Mouse (Mus musculus) midbrain, embryonic 16.5 days (tissue): ENCODE data around the gene Lima1. TPM values are rescaled to one million over a fixed set of nuclear protein-coding genes. Genes with fewer than 3 reads are reported as not detected.
A peak's percentile ranks its signal among the peaks of the same experiment; 100 is the strongest.
"Not testable (repeated sequence)": the region's sequence is repeated elsewhere in the genome, so short reads cannot be mapped to it uniquely, and the experiment has no call there.

Source experiments
- ATAC-seq: fragments of 200-750 bp; cut with Nextera tagmentation; 2 replicates; pipeline ENCODE4 v1.8.0; 2017; ENCODE audit warnings: moderate TSS enrichment
- H3K27ac ChIP-seq: fragments of 300-500 bp; sonication (generic); 2 replicates; pipeline ENCODE4 v1.5.1; 2014; ENCODE audit warnings: mild to moderate bottlenecking, low read length, mixed read lengths
- H3K27me3 ChIP-seq: fragments of 300-500 bp; sonication (generic); 2 replicates; pipeline ENCODE4 v1.6.1; 2014; ENCODE audit warnings: low read depth, low read length, mixed read lengths; ENCODE audit not compliant: control insufficient read depth, insufficient read depth
- H3K36me3 ChIP-seq: fragments of 300-500 bp; sonication (generic); 2 replicates; pipeline ENCODE4 v1.6.1; 2014; ENCODE audit warnings: mild to moderate bottlenecking, low read length, moderate library complexity, mixed read lengths; ENCODE audit not compliant: control insufficient read depth, insufficient read depth
- H3K4me1 ChIP-seq: fragments of 300-500 bp; sonication (generic); 2 replicates; pipeline ENCODE4 v1.6.1; 2014; ENCODE audit warnings: mild to moderate bottlenecking, low read length, mixed read lengths; ENCODE audit not compliant: control insufficient read depth, insufficient read depth
- H3K4me2 ChIP-seq: fragments of 300-500 bp; sonication (generic); 2 replicates; pipeline ENCODE4 v1.6.1; 2014; ENCODE audit warnings: mild to moderate bottlenecking, low read length, mixed read lengths
- H3K4me3 ChIP-seq: fragments of 300-500 bp; sonication (generic); 2 replicates; pipeline ENCODE4 v1.5.1; 2014; ENCODE audit warnings: low read depth, mild to moderate bottlenecking, low read length, moderate library complexity, mixed read lengths
- H3K9ac ChIP-seq: fragments of 300-500 bp; sonication (generic); 2 replicates; pipeline ENCODE4 v1.6.1; 2014; ENCODE audit warnings: low read depth, low read length, mixed read lengths
- H3K9me3 ChIP-seq: fragments of 300-500 bp; sonication (generic); replicated peaks from 2 replicates; pipeline ENCODE4 v1.6.1; 2014; ENCODE audit warnings: mild to moderate bottlenecking, low read length, mixed read lengths; ENCODE audit not compliant: control insufficient read depth, poor library complexity, severe bottlenecking
- WGBS: fragments of 180-500 bp; shearing (Covaris S2); extraction: QIAGEN DNeasy Blood & Tissue Kit; methylation state at CpG from one replicate; pipeline ENCODE4 v1.1.7; 2014; 5-methylcytosine and 5-hydroxymethylcytosine counted together
- polyA plus RNA-seq: library from polyadenylated mRNA; unstranded; fragments of >200 nt; fragmentation: Nextera tagmentation; extraction: Ambion mirVana; gene quantifications from 2 replicates; pipeline ENCODE4 v1.2.1, GENCODE M21; 2015

Lima1 gene
- polyA plus RNA-seq, 1 experiment from 2014 or later: 11.8 TPM

GRCm38 (mm10) chr15:99790464-99790863, 84.8 kb downstream of the Lima1 start:
- no peak overlapping the region for H3K27ac ChIP-seq
- no peak overlapping the region for H3K4me2 ChIP-seq
- H3K4me1 ChIP-seq: no peaks in the 10 kb centered on the region; the same call in 1 of the 2 replicates
- H3K27me3 ChIP-seq: no peaks in the 10 kb centered on the region
- 91% methylated on average over 6 of the region's 6 CpGs for WGBS
- no peak overlapping the region for H3K9ac ChIP-seq
- H3K9me3 ChIP-seq: no peaks in the 10 kb centered on the region
- H3K36me3 ChIP-seq: no peaks in the 10 kb centered on the region
- H3K4me3 ChIP-seq: no peak overlapping the region
- no peak for ATAC-seq

- H3K4me2 ChIP-seq: no peak overlapping the region
- H3K4me3 ChIP-seq: no peak overlapping the region
- H3K4me1 ChIP-seq: no peaks in the 10 kb centered on the region; the same call in 1 of the 2 replicates
- H3K9me3 ChIP-seq: no peaks in the 10 kb centered on the region
- ATAC-seq: no peak
- 77% methylated on average over 9 of the region's 9 CpGs for WGBS
- H3K27me3 ChIP-seq: no peaks in the 10 kb centered on the region
- H3K27ac ChIP-seq: peak overlapping the region; percentile 33; the same call in 1 of the 2 replicates
- no peak overlapping the region for H3K9ac ChIP-seq
- H3K36me3 ChIP-seq: no peaks in the 10 kb centered on the region
Observed at GRCm38 (mm10) chr15:99787625-99788120, 87.6 kb downstream of the Lima1 start.

- 92% methylated on average over 16 of the region's 16 CpGs for WGBS
- Histone ChIP-seq H3K27me3 (no peaks in the 10 kb centered on the region), H3K4me2 (no peak overlapping the region), H3K36me3 (peaks cover 3% of the 10 kb centered on the region; the same call in 1 of the 2 replicates), H3K9me3 (no peaks in the 10 kb centered on the region), H3K9ac (no peak overlapping the region), H3K4me3 (no peak overlapping the region), H3K4me1 (no peaks in the 10 kb centered on the region), H3K27ac (no peak overlapping the region)
- ATAC-seq: no peak; the same call in 1 of the 2 replicates
Observed at GRCm38 (mm10) chr15:99778677-99779335, 96.5 kb downstream of the Lima1 start.

GRCm38 (mm10) chr15:99778148-99778547, 97.1 kb downstream of the Lima1 start:
- H3K9ac ChIP-seq: no peak overlapping the region
- no peak overlapping the region for H3K27ac ChIP-seq
- H3K4me1 ChIP-seq: no peaks in the 10 kb centered on the region
- no peaks in the 10 kb centered on the region for H3K9me3 ChIP-seq
- WGBS: 22% methylated on average over 7 of the region's 7 CpGs
- peaks cover 3% of the 10 kb centered on the region; the same call in 1 of the 2 replicates for H3K36me3 ChIP-seq
- 0 out of 2 replicates have a peak, but pooled peaks have one; percentile 58 for ATAC-seq
- no peak overlapping the region for H3K4me2 ChIP-seq
- no peaks in the 10 kb centered on the region for H3K27me3 ChIP-seq
- no peak overlapping the region for H3K4me3 ChIP-seq

- H3K36me3 ChIP-seq: no peaks in the 10 kb centered on the region
- H3K9me3 ChIP-seq: no peaks in the 10 kb centered on the region
- 34% methylated on average over 3 of the region's 3 CpGs for WGBS
- no peak overlapping the region for H3K9ac ChIP-seq
- no peaks in the 10 kb centered on the region for H3K27me3 ChIP-seq
- no peak for ATAC-seq
- peak overlapping the region; percentile 90; the same call in 1 of the 2 replicates for H3K4me2 ChIP-seq
- H3K4me3 ChIP-seq: no peak overlapping the region
- H3K4me1 ChIP-seq: peaks cover 16% of the 10 kb centered on the region
- no peak overlapping the region for H3K27ac ChIP-seq
Observed at GRCm38 (mm10) chr15:99772925-99773324, 102.3 kb downstream of the Lima1 start.

GRCm38 (mm10) chr15:99772881-99772924, 102.6 kb downstream of the Lima1 start, which contains the start of gene Cers5:
Cers5 (minus strand) TSS chr15:99772885.
- not testable (repeated sequence) for H3K27me3 ChIP-seq, H3K36me3 ChIP-seq, ATAC-seq, H3K9me3 ChIP-seq
- H3K4me3 ChIP-seq: peak within 1 kb of the TSS; percentile 88
- H3K9ac ChIP-seq: peak within 1 kb of the TSS; percentile 92
- H3K4me1 ChIP-seq: peaks cover 16% of the 10 kb centered on the region
- H3K27ac ChIP-seq: peak within 1 kb of the TSS; percentile 94
- H3K4me2 ChIP-seq: peak within 1 kb of the TSS; percentile 90

GRCm38 (mm10) chr15:99772277-99772880, 102.9 kb downstream of the Lima1 start:
- peak overlapping the region; percentile 92 for H3K9ac ChIP-seq
- peak overlapping the region; percentile 88 for H3K4me3 ChIP-seq
- H3K36me3 ChIP-seq: no peaks in the 10 kb centered on the region
- H3K4me2 ChIP-seq: peak overlapping the region; percentile 90
- H3K4me1 ChIP-seq: peaks cover 16% of the 10 kb centered on the region
- H3K27me3 ChIP-seq: no peaks in the 10 kb centered on the region
- ATAC-seq: peak; percentile 88
- WGBS: under 1% methylated on average over 30 of the region's 41 CpGs
- no peaks in the 10 kb centered on the region for H3K9me3 ChIP-seq
- peak overlapping the region; percentile 94 for H3K27ac ChIP-seq

- H3K4me2 ChIP-seq: peak overlapping the region; percentile 90
- ATAC-seq: peak; percentile 82
- peak overlapping the region; percentile 94 for H3K27ac ChIP-seq
- H3K27me3 ChIP-seq: no peaks in the 10 kb centered on the region
- peak overlapping the region; percentile 88 for H3K4me3 ChIP-seq
- no peaks in the 10 kb centered on the region; the same call in 1 of the 2 replicates for H3K36me3 ChIP-seq
- peak overlapping the region; percentile 92 for H3K9ac ChIP-seq
- H3K9me3 ChIP-seq: no peaks in the 10 kb centered on the region
- WGBS: under 1% methylated on average over 57 of the region's 59 CpGs
- H3K4me1 ChIP-seq: peaks cover 16% of the 10 kb centered on the region
Observed at GRCm38 (mm10) chr15:99771601-99772276, 103.5 kb downstream of the Lima1 start.

GRCm38 (mm10) chr15:99771004-99771500, 104.2 kb downstream of the Lima1 start:
- Histone ChIP-seq H3K27me3 (no peaks in the 10 kb centered on the region), H3K4me1 (peaks cover 16% of the 10 kb centered on the region), H3K9me3 (no peaks in the 10 kb centered on the region), H3K27ac (peak overlapping the region; percentile 94; the same call in 1 of the 2 replicates), H3K4me3 (peak overlapping the region; percentile 88), H3K4me2 (peak overlapping the region; percentile 90), H3K36me3 (no peaks in the 10 kb centered on the region; the same call in 1 of the 2 replicates), H3K9ac (peak overlapping the region; percentile 92)
- ATAC-seq: no peak
- WGBS: 25% methylated on average over 5 of the region's 5 CpGs
